Mouse (Mus musculus) CH12.LX (cell line): ENCODE results near the gene Olfr635. TPM values are rescaled to one million over a fixed set of nuclear protein-coding genes. Genes with fewer than 3 reads are reported as not detected.

Experiments used
- DNase-seq: peaks from one replicate; pipeline ENCODE4 v3.0.0-alpha.2; 2013; ENCODE audit errors: extremely low read depth
- H3K27ac ChIP-seq: 2 replicates; pipeline ENCODE4 v1.5.1; 2012; ENCODE audit warnings: low read depth, mild to moderate bottlenecking, control low read depth, moderate library complexity; ENCODE audit not compliant: insufficient read depth
- H3K27me3 ChIP-seq: replicated peaks from 2 replicates; pipeline ENCODE3; 2012; ENCODE audit warnings: inconsistent platforms
- H3K36me3 ChIP-seq, 2 experiments: replicated peaks in 1 of 2; 2 replicates each; pipeline versions ENCODE3 to v1.6.1; 2012; ENCODE audit warnings: inconsistent platforms in 1 of 2, low read length in 1 of 2, mild to moderate bottlenecking in 1 of 2, mixed read lengths in 1 of 2, moderate library complexity in 1 of 2; ENCODE audit not compliant: control insufficient read depth in 1 of 2, insufficient read depth in 1 of 2
- H3K4me1 ChIP-seq, 2 experiments: 2 replicates each; pipeline ENCODE4 v1.6.1; 2012; ENCODE audit warnings: inconsistent platforms in 1 of 2, moderate library complexity in 1 of 2; ENCODE audit not compliant: insufficient read depth in 2 of 2, control insufficient read depth in 1 of 2
- H3K4me2 ChIP-seq: 2 replicates; pipeline ENCODE4 v1.6.1; 2012; ENCODE audit warnings: low read depth, mild to moderate bottlenecking, control low read depth; ENCODE audit not compliant: poor library complexity, insufficient read depth, severe bottlenecking
- H3K4me3 ChIP-seq, 3 experiments: fragments of 150-350 bp in 1 of 3; sonication (generic) in 1 of 3; replicated peaks in 1 of 3; 2 replicates each; pipeline versions ENCODE3 to v1.5.1; 2011 to 2012; ENCODE audit warnings: low read depth in 2 of 3, low read length in 2 of 3, mild to moderate bottlenecking in 2 of 3, moderate library complexity in 2 of 3, control low read depth in 1 of 3, improper control_type of control experiment in 1 of 3, inconsistent platforms in 1 of 3, mixed read lengths in 1 of 3; ENCODE audit not compliant: poor library complexity in 1 of 3
- H3K79me2 ChIP-seq: replicated peaks from 2 replicates; pipeline ENCODE4 v1.6.1; 2012; ENCODE audit warnings: mild to moderate bottlenecking, moderate library complexity; ENCODE audit not compliant: control insufficient read depth, poor library complexity, insufficient read depth, severe bottlenecking; ENCODE audit errors: extremely low read depth
- H3K9ac ChIP-seq: 2 replicates; pipeline ENCODE4 v1.6.1; 2012; ENCODE audit warnings: low read depth, mild to moderate bottlenecking, control low read depth, moderate library complexity; ENCODE audit not compliant: insufficient read depth
- H3K9me3 ChIP-seq: replicated peaks from 2 replicates; pipeline ENCODE3; 2012; ENCODE audit warnings: low read length, inconsistent platforms, mixed read lengths
- CHD1 ChIP-seq: IDR thresholded peaks from 2 replicates; pipeline ENCODE4 v1.6.1; 2012; ENCODE audit warnings: low read depth, low read length, improper control_type of control experiment, inconsistent platforms
- E2F4 ChIP-seq: IDR thresholded peaks from 2 replicates; pipeline ENCODE4 v1.6.1; 2011; ENCODE audit warnings: low read depth, low read length, improper control_type of control experiment; ENCODE audit not compliant: insufficient replicate concordance
- ETS1 ChIP-seq: conservative IDR thresholded peaks from 2 replicates; pipeline ENCODE4 v1.6.1; 2012; ENCODE audit warnings: low read depth, mild to moderate bottlenecking, inconsistent platforms, low read length, improper control_type of control experiment, moderate library complexity
- GABPA ChIP-seq: IDR thresholded peaks from 2 replicates; pipeline ENCODE4 v1.6.1; 2012; ENCODE audit warnings: low read depth, low read length, improper control_type of control experiment, inconsistent platforms; ENCODE audit not compliant: insufficient replicate concordance
- IRF4 ChIP-seq: IDR thresholded peaks from 2 replicates; pipeline ENCODE4 v1.6.1; 2014; ENCODE audit warnings: low read depth, mild to moderate bottlenecking, inconsistent platforms, low read length, improper control_type of control experiment
- JUN ChIP-seq: IDR thresholded peaks from 2 replicates; pipeline ENCODE4 v1.6.1; 2011; ENCODE audit warnings: low read depth, mild to moderate bottlenecking, low read length, improper control_type of control experiment, moderate library complexity; ENCODE audit not compliant: insufficient read depth
- MAFK ChIP-seq: IDR thresholded peaks from 2 replicates; pipeline ENCODE4 v1.6.1; 2011; ENCODE audit warnings: low read length, improper control_type of control experiment; ENCODE audit not compliant: insufficient replicate concordance
- MXI1 ChIP-seq: IDR thresholded peaks from 2 replicates; pipeline ENCODE4 v1.6.1; 2011; ENCODE audit warnings: mild to moderate bottlenecking, low read depth, low read length, improper control_type of control experiment
- NELFE ChIP-seq: IDR thresholded peaks from 2 replicates; pipeline ENCODE4 v1.6.1; 2011; ENCODE audit warnings: low read depth, low read length, improper control_type of control experiment
- POLR2AphosphoS2 ChIP-seq: IDR thresholded peaks from 2 replicates; pipeline ENCODE4 v1.6.1; 2011; ENCODE audit warnings: low read depth, low read length, improper control_type of control experiment
- UBTF ChIP-seq: IDR thresholded peaks from 2 replicates; pipeline ENCODE4 v1.6.1; 2012; ENCODE audit warnings: low read depth, mild to moderate bottlenecking, inconsistent platforms, low read length, improper control_type of control experiment, moderate library complexity
- USF1 ChIP-seq: IDR thresholded peaks from 2 replicates; pipeline ENCODE4 v1.6.1; 2014; ENCODE audit warnings: low read depth, mild to moderate bottlenecking, inconsistent platforms, low read length, improper control_type of control experiment
- USF2 ChIP-seq: conservative IDR thresholded peaks from 2 replicates; pipeline ENCODE4 v1.6.1; 2011; ENCODE audit warnings: low read depth, low read length, improper control_type of control experiment
- ZKSCAN1 ChIP-seq: IDR thresholded peaks from 2 replicates; pipeline ENCODE4 v1.6.1; 2012; ENCODE audit warnings: low read depth, inconsistent platforms, low read length, improper control_type of control experiment, borderline replicate concordance
- ZNF384 ChIP-seq: IDR thresholded peaks from 2 replicates; pipeline ENCODE4 v1.6.1; 2012; ENCODE audit warnings: low read depth, low read length, improper control_type of control experiment, inconsistent platforms
- dilution Hi-C: fragments of 300-500 bp; cut with MboI; formaldehyde crosslinking; loops from 2 replicates; pipeline ENCODE4 v1.14.3; 2020; ENCODE audit warnings: low sequenced_read_pairs; ENCODE audit not compliant: extremely low pct_unique_long_range_greater_than_20kb, extremely low pct_ligation_motif_present
- in situ Hi-C: fragments of 300-500 bp; cut with MboI; formaldehyde crosslinking; loops from 3 replicates; pipeline ENCODE4 v1.14.3; 2019; ENCODE audit warnings: low sequenced_read_pairs, low pct_ligation_motif_present, low pct_unique_long_range_greater_than_20kb, mixed read lengths
- polyA plus RNA-seq: library from polyadenylated mRNA; unstranded; fragments of >175 nt; gene quantifications from 2 replicates; pipeline ENCODE4 v1.2.1, GENCODE M21; 2012; ENCODE audit warnings: low read depth; ENCODE audit not compliant: insufficient read length
- total RNA-seq, 2 experiments: library from RNA; depleted of rRNA; stranded (reverse); fragments of 300-350 nt in 1 of 2; fragments of >200 nt in 1 of 2; gene quantifications; 2 replicates each; pipeline ENCODE4 v1.2.3; 2012 to 2014

Olfr635 gene
- total and polyA plus RNA-seq, 3 experiments, result 0.03 TPM; not detected in 2

DNA sequence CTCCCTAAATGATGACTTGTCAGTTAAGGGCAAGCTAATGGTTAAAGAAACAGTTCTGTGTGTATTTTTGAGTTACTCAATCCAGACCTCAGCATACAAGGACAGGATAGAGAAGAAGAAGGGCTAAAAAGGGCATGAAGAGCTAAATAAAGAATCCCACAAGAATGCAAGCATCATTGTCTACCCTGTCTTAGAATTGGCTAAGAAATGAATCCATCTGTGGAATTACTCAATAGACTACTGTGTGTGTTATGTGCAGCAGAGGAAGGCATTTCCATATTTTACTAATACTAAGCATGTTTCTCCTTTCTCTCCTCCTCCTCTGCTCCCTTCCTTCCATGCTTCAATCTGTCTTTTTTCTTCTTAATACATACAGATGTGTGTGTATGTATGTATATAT, 28.2 kb downstream of the Olfr635 start:
- Histone ChIP-seq H3K36me3 (no peaks in the 10 kb centered on the region), H3K27ac (no peak overlapping the region), H3K79me2 (no peaks in the 10 kb centered on the region), H3K27me3 (no peaks in the 10 kb centered on the region), H3K9me3 (no peaks in the 10 kb centered on the region), H3K4me3 (no peak overlapping the region), H3K9ac (no peak overlapping the region), H3K4me1 (no peaks in the 10 kb centered on the region), H3K4me2 (no peak overlapping the region)
- TF ChIP-seq ZNF384 (no peak), JUN (no peak), USF1 (no peak), POLR2AphosphoS2 (no peak), MAFK (no peak), USF2 (no peak)
- dilution Hi-C loops, result no loop called here
- no peak for DNase-seq
- in situ Hi-C loops, result no loop called here

DNA sequence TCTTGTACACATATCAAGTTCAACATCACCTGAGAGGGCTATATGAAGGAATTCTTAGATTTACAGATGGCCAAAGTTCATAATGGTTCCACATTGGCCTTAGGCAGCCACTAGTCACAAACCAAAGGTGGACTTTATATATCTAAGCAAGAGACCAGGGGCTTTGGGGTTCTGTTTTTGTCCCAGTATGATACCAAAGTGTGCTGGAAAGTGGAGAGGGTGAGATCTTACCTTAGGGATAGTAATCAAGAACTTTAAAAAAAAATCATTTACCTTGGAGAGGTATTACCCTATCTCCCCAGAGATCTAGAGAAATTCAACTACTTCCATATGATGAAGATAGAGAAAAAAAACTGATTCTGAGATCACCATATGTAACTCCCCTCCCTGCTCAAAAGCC, 46.3 kb downstream of the Olfr635 start, which contains the start of gene Olfr639:
TSS of gene Olfr639 (minus strand) at position 101 of the 400 bp plus-strand sequence.
- in situ Hi-C loops (no loop called here), dilution Hi-C loops (no loop called here)
- H3K36me3 ChIP-seq, result no peaks in the 10 kb centered on the region
- H3K9ac ChIP-seq, result no peak within 1 kb of the TSS
- no peak for DNase-seq
- no peaks in the 10 kb centered on the region for H3K9me3 ChIP-seq
- H3K4me1 ChIP-seq, result no peaks in the 10 kb centered on the region
- no peak within 1 kb of the TSS for H3K4me3 ChIP-seq
- no peak for TF ChIP-seq ZKSCAN1
- TF ChIP-seq USF1, result no peak
- no peak for TF ChIP-seq NELFE
- TF ChIP-seq MAFK, result no peak
- no peak for TF ChIP-seq UBTF
- TF ChIP-seq CHD1, result no peak
- TF ChIP-seq IRF4, result no peak
- no peak for TF ChIP-seq E2F4
- no peak for TF ChIP-seq MXI1
- no peak for TF ChIP-seq GABPA
- TF ChIP-seq ETS1, result no peak
- no peak for TF ChIP-seq USF2
- no peak within 1 kb of the TSS for H3K27ac ChIP-seq
- H3K79me2 ChIP-seq, result no peaks in the 10 kb centered on the region
- H3K4me2 ChIP-seq, result no peak within 1 kb of the TSS
- peaks cover 1% of the 10 kb centered on the region for H3K27me3 ChIP-seq
